Mouse (Mus musculus): Measurements from ENCODE around the gene Vstm2l. TPM values are rescaled to one million over a fixed set of nuclear protein-coding genes. Genes with fewer than 3 reads are reported as not detected.

Vstm2l gene
- polyA plus RNA-seq, 1 experiment from 2014 or later = 0.12 TPM

Other genes with a start within 250 kb of the Vstm2l start
- gene Ctnnbl1, start 177.3 kb upstream of the Vstm2l start, polyA plus RNA-seq (2015; fragmentation: Nextera tagmentation; extraction: Ambion mirVana) = 51.9 and 55.2 TPM in 2 replicates
- 21.0 and 24.6 TPM in 2 replicates for gene Tti1, start 113.8 kb downstream of the Vstm2l start, polyA plus RNA-seq (2015; fragmentation: Nextera tagmentation; extraction: Ambion mirVana)
- 40.5 and 43.4 TPM in 2 replicates for gene Rprd1b, start 113.8 kb downstream of the Vstm2l start, polyA plus RNA-seq (2015; fragmentation: Nextera tagmentation; extraction: Ambion mirVana)
- gene Tgm2, start 231.8 kb downstream of the Vstm2l start, polyA plus RNA-seq (2015; fragmentation: Nextera tagmentation; extraction: Ambion mirVana) = 17.9 and 22.2 TPM in 2 replicates